Mouse (Mus musculus) urinary bladder, postnatal 0 days (tissue): ENCODE measurements around the gene Dram1. TPM values are rescaled to one million over a fixed set of nuclear protein-coding genes. Genes with fewer than 3 reads are reported as not detected.

Experiments used
- polyA plus RNA-seq: library from polyadenylated mRNA; unstranded; fragments of >200 nt; fragmentation: Nextera tagmentation; extraction: Ambion mirVana; gene quantifications from 2 replicates; pipeline ENCODE4 v1.2.1, GENCODE M21; 2015

Gene Dram1
- polyA plus RNA-seq: 6.2 and 6.6 TPM in 2 replicates

DNA sequence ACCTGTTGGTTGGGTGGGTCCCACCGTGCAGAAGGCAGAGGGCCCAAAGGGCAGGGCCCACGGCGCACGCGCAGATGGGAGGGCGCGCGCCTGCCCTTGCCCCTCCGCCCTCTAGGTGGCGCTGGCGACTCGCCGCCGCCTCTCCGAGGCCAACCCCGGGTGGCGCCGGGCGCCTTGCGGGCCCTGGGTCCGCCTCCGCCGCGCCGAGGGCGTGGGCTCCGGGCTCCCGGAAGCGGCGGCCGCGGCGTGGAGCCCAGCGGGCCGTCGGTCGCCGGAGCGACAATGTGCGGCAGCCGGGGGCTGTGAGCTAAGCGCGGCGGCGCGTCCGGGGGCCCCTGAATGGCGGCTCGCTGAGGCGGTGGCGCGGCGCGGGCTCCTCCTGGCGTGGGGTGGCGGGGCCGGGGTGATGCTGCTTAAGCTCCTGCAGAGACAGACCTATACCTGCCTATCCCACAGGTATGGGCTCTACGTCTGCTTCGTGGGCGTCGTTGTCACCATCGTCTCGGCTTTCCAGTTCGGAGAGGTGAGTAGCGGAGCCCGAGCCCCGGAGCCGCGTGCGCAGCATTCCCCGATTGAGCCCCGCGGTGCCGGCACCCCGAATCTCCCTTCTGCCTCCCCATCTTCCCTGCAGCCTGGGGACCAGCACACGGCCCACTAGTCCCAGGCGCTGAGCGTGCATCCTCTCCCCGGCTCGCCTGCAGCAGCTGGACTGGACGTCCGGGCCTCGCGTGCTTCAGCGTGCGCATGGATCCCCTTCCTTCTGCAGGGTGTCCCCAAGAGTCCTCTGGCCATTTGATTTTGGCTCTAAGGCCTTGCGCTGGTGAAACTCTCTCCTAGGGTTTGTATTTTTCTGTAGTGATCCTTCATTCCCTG lies at the start of gene Dram1, which contains the start of gene Gnptab:
TSS of gene Dram1 (minus strand) at position 68 of the 873 bp plus-strand sequence.
TSS of gene Gnptab (plus strand) at position 120 of the 873 bp plus-strand sequence.

Other genes starting within 250 kb of the Dram1 start
- gene Parpbp, start 232.1 kb downstream of the Dram1 start, polyA plus RNA-seq: 2.4 and 4.2 TPM in 2 replicates
- 34.7 and 37.6 TPM in 2 replicates for gene Nup37, start 232.1 kb downstream of the Dram1 start, polyA plus RNA-seq
- gene Washc3, start 178.0 kb downstream of the Dram1 start, polyA plus RNA-seq: 107 and 109 TPM in 2 replicates
- 3.8 and 4.3 TPM in 2 replicates for gene Gnptab, start 52 bp upstream of the Dram1 start, polyA plus RNA-seq
- gene Sycp3, start 80.5 kb upstream of the Dram1 start, polyA plus RNA-seq: not detected in 2 replicates
- 41.4 and 45.0 TPM in 2 replicates for gene Chpt1, start 125.0 kb upstream of the Dram1 start, polyA plus RNA-seq
- 0.15 and 0.23 TPM in 2 replicates for gene Mybpc1, start 226.1 kb upstream of the Dram1 start, polyA plus RNA-seq